In the genomic region with DNA sequence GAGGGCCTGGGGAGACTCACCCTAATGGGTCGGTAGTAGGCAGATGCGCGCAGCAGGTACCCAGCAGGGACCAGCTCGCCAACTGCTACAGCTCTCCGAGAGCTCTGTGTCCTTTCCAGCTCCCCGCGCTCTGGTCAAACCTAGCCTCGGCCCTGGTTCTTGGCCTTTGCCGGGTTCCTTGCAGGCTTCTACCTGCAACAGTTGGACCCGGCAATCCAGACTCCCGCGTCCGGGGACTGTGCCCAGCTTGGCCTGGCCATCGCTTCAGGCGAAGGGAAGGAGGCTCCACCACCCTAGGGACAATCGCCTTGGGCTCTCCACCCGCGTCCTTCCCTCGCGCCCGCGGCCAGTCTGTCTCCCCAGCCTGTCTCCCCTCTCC, we compare ENCODE assay signal across 9 mouse cellular contexts. TPM values are rescaled to one million over a fixed set of nuclear protein-coding genes. Genes with fewer than 3 reads are reported as not detected.
DNase-seq lines count a peak whose midpoint lies in the region; ATAC-seq lines count a peak whose summit lies in the region.
"Had no signal": no experiment of that assay in that cellular context is flagged by ENCODE, and none has a peak within 500 bp of the region (broad histone marks: within the 10 kb centered on the region; RNA-seq: fewer than 3 reads in every experiment).

No protein-coding gene starts in this region.

- no peak overlapping the region for H3K27ac ChIP-seq in limb, embryonic 11.5 days (replicated peaks; ENCODE audit: low read depth, low read length)
- no peak overlapping the region for H3K27ac ChIP-seq in stomach, embryonic 15.5 days

- ATAC-seq in limb, embryonic 11.5 days (ENCODE audit: insufficient number of reproducible peaks, low FRiP score, low TSS enrichment, low read depth), result no peak
- ATAC-seq in stomach, embryonic 15.5 days (ENCODE audit: insufficient read depth, low FRiP score, low read depth), result no peak
- ATAC-seq in frontal cortex, adult (ENCODE audit: low TSS enrichment), result no peak

- peak overlapping the region; percentile 69 for H3K4me2 ChIP-seq in limb, embryonic 11.5 days (ENCODE audit: low read depth, severe bottlenecking)
- H3K4me2 ChIP-seq in stomach, embryonic 15.5 days, result peak overlapping the region; percentile 57

- H3K9ac ChIP-seq in limb, embryonic 11.5 days (ENCODE audit: low read length), result no peak overlapping the region
- H3K9ac ChIP-seq in stomach, embryonic 15.5 days, result no peak overlapping the region

- H3K4me1 ChIP-seq in limb, embryonic 11.5 days (ENCODE audit: control insufficient read depth, insufficient read depth, low read length), result peaks cover 2% of the 10 kb centered on the region; the same call in 1 of the 2 replicates
- peaks cover 19% of the 10 kb centered on the region for H3K4me1 ChIP-seq in stomach, embryonic 15.5 days

- H3K27me3 ChIP-seq in limb, embryonic 11.5 days (ENCODE audit: control insufficient read depth, insufficient read depth, low read length), result peaks cover 66% of the 10 kb centered on the region
- peaks cover 74% of the 10 kb centered on the region for H3K27me3 ChIP-seq in stomach, embryonic 15.5 days (replicated peaks)

- H3K36me3 ChIP-seq in limb, embryonic 11.5 days (ENCODE audit: control insufficient read depth, insufficient read depth, low read length), result 0 out of 2 replicates have a peak, but pooled peaks cover 2% of the 10 kb centered on the region
- no peaks in the 10 kb centered on the region for H3K36me3 ChIP-seq in stomach, embryonic 15.5 days

- H3K9me3 ChIP-seq in limb, embryonic 11.5 days (ENCODE audit: control insufficient read depth, low read length), result no peaks in the 10 kb centered on the region
- H3K9me3 ChIP-seq in stomach, embryonic 15.5 days, result no peaks in the 10 kb centered on the region

- peak overlapping the region; percentile 26 for H3K4me3 ChIP-seq in limb, embryonic 11.5 days (ENCODE audit: low read depth, low read length)
- peak overlapping the region; percentile 31 for H3K4me3 ChIP-seq in stomach, embryonic 15.5 days (replicated peaks)

- WGBS in limb, embryonic 11.5 days, result 1% methylated on average over 22 of the region's 22 CpGs
- 3% methylated on average over 22 of the region's 22 CpGs for WGBS in stomach, embryonic 15.5 days

- peak; percentile 66 to 84 for DNase-seq in adrenal gland, adult (ENCODE audit: inconsistent age in 2 of 2, low spot score in 1 of 2)
- DNase-seq in adrenal gland, postnatal 10 days, result no peak
- peak; percentile 26 for DNase-seq in ovary, postnatal 36 days (ENCODE audit: low spot score)
- no peak for DNase-seq in ovary, adult 18-20 months (ENCODE audit: low spot score)
- peak; percentile 53 for DNase-seq in limb, embryonic 11.5 days (ENCODE audit: low spot score)
- DNase-seq in layer of hippocampus, adult 9-11 months, result no peak

RNA-seq across cellular contexts. Expression of a gene that starts 0.7 kb away (rescaled TPM):
- under 1 TPM; 0.61 to 0.75 TPM for total RNA-seq in adrenal gland, postnatal 10 days (2021)
- 0.04 and 0.06 TPM in 2 replicates for polyA plus RNA-seq in limb, embryonic 11.5 days (2014; fragmentation: Nextera tagmentation; extraction: Ambion mirVana)
- 0.10 and 0.12 TPM in 2 replicates for polyA plus RNA-seq in stomach, embryonic 15.5 days (2015; fragmentation: Nextera tagmentation; extraction: Ambion mirVana)
- total RNA-seq: liver, adult 2 months had no signal

RNA-seq across cellular contexts. Expression of a gene that starts 10.5 kb away (rescaled TPM):
- 100 to 1,000 TPM; 368 to 383 TPM for total RNA-seq in adrenal gland, postnatal 10 days (2021)
- polyA plus RNA-seq in limb, embryonic 11.5 days (2014; fragmentation: Nextera tagmentation; extraction: Ambion mirVana), result 10.2 and 15.6 TPM in 2 replicates
- polyA plus RNA-seq in stomach, embryonic 15.5 days (2015; fragmentation: Nextera tagmentation; extraction: Ambion mirVana), result 16.6 and 17.8 TPM in 2 replicates

RNA-seq across cellular contexts. Expression of a gene that starts 31.1 kb away (rescaled TPM):
- 10 to 100 TPM; 12.7 to 16.1 TPM for total RNA-seq in adrenal gland, postnatal 10 days (2021)
- 0.04 and 0.11 TPM in 2 replicates for polyA plus RNA-seq in limb, embryonic 11.5 days (2014; fragmentation: Nextera tagmentation; extraction: Ambion mirVana)
- polyA plus RNA-seq in stomach, embryonic 15.5 days (2015; fragmentation: Nextera tagmentation; extraction: Ambion mirVana), result 2.0 TPM in 2 replicates

RNA-seq across cellular contexts. Expression of a gene that starts 40.6 kb away (rescaled TPM):
- total RNA-seq in adrenal gland, postnatal 10 days (2021), result not detected
- polyA plus RNA-seq in limb, embryonic 11.5 days (2014; fragmentation: Nextera tagmentation; extraction: Ambion mirVana), result not detected in 2 replicates
- polyA plus RNA-seq in stomach, embryonic 15.5 days (2015; fragmentation: Nextera tagmentation; extraction: Ambion mirVana), result 0.46 and 0.90 TPM in 2 replicates
- total RNA-seq: liver, adult 2 months had no signal
- polyA plus RNA-seq: liver, adult 2 months had no signal

RNA-seq across cellular contexts. Expression of a gene that starts 55.5 kb away (rescaled TPM):
- total RNA-seq in adrenal gland, postnatal 10 days (2021), result under 1 TPM; 0.39 to 1.00 TPM
- polyA plus RNA-seq in limb, embryonic 11.5 days (2014; fragmentation: Nextera tagmentation; extraction: Ambion mirVana), result not detected in 2 replicates
- polyA plus RNA-seq in stomach, embryonic 15.5 days (2015; fragmentation: Nextera tagmentation; extraction: Ambion mirVana), result 0.26 and 0.35 TPM in 2 replicates

Comparison
In these comparisons a context has a peak if more than half of its experiments do, and no peak if none do; other contexts are left out.
1. DNase-seq: peak in adrenal gland, adult (2 of 2), ovary, postnatal 36 days (single experiment) and limb, embryonic 11.5 days (single experiment); none in adrenal gland, postnatal 10 days (single experiment), ovary, adult 18-20 months (single experiment) and layer of hippocampus, adult 9-11 months (single experiment).